Mouse (Mus musculus) v-Abl transformed pro-B cells (cell line): Measurements from ENCODE around the gene Ccl1.

Experiments used
- in situ Hi-C, 2 experiments: fragments of 400-800 bp; cut with MboI; formaldehyde crosslinking; loops; one replicate each; pipeline ENCODE4 v1.15.1; 2025; ENCODE audit not compliant: unreplicated experiment in 2 of 2

The Ccl1 gene

DNA sequence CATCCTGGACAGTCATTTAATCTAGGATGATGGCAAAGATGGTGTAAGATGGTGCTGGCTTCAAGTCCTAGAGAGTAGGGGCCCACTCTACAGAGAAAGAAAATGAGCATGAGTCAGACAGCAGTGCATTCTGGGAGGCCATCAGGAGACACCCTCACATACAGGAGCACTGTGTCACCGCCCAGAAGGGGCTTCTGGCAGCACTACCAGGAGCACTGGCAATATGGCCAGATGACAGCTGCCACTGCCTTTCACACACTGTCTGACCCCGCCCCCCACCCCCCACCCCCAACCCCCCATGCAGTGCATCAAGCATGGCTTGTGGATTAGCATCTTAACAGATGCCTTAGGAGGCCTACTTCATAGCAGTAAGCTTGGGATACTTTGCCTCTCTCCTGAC lies 89.0 kb downstream of the Ccl1 start:
- in situ Hi-C loops = no loop called here

DNA sequence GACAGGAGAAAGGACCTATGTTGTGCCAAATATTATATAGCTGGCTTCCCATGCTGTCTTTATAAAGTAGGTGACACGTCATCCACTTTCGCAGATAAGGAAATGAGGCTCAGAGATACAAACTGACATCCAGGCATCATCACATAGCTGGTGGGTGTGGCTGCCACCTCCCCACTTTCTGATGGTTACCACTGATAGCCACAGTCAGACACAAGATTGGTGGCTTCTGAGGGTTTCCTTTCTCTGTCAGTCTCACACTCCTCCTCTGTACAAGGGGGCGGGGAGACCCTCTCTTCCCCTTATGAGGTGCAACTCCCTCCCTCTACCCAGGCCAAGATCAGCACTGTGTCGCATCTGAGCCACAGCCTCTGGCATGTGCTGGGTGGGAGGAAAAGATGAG lies 91.1 kb downstream of the Ccl1 start:
- in situ Hi-C loops = no loop called here

GRCm38 (mm10) chr11:82206960-82207488 lies 98.5 kb downstream of the Ccl1 start:
- in situ Hi-C loops = no loop called here

DNA sequence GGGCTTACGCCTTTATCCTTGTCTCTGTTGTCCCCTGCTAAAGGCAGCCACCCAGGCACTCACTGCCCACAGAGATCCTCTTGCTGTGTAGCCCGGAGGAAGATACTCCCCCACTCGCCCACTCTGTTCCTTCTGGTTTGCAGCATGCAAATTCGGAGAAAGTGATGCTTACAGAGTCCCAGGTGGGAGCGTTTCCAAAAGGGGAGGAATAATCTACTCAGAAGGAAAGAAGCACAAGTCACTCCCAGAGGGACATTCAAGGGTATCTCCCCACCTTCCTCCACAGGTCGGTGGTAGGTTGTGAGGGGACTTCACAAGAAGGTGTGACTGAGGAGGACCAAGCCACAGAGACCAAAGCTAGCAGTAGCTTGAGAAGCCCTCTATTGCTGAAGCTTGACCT lies 100.3 kb downstream of the Ccl1 start:
- in situ Hi-C loops = no loop called here

- in situ Hi-C loops = no loop called here
Observed at GRCm38 (mm10) chr11:82203706-82204105, 101.8 kb downstream of the Ccl1 start.

DNA sequence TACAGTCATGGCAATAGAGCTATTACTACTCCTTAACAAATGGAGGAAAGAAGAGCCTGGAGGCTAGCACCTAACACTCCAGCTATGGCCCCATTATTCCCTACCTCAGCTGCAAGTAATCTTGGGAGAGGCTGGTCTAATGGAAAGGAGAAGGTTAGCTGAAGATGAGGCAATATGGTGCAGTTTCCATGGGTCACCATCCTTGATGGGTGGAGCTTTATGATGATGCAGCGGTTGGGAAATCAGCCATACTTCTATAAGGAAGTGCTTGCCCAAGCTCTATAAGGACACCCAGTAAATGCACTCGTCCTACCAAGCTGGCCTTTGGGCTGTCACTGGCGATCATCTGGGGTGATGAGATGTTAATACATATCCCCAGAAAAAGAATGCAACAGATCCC lies 107.7 kb downstream of the Ccl1 start:
- in situ Hi-C loops = loop anchor here in 1 of 2 experiments (25.0 kb wide), 1 partner anchor 1760 kb away; the partner anchor contains the start of gene Psmd11

DNA sequence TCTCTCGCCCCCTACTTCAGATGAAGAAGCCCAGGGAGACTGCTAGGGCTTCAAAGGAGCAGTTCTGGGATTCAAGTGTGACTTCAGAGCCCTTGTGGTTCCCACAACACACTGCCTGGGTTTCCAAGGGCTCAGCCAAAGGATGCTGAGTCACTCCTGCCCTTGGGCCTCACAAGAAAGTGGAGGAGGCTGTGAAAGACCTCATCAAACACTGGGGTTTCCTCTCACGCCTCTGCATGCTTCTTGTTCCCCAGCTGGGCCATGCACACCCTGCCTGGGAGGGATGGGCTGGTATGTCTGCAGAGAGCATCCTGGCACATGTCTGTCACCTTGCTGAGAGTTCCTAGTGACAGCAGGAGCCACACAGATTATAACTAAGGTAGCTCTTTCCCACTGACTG lies 110.5 kb downstream of the Ccl1 start:
- in situ Hi-C loops = loop anchor here in 1 of 2 experiments (25.0 kb wide), 1 partner anchor 1758 kb away; the partner anchor contains the start of gene Psmd11

DNA sequence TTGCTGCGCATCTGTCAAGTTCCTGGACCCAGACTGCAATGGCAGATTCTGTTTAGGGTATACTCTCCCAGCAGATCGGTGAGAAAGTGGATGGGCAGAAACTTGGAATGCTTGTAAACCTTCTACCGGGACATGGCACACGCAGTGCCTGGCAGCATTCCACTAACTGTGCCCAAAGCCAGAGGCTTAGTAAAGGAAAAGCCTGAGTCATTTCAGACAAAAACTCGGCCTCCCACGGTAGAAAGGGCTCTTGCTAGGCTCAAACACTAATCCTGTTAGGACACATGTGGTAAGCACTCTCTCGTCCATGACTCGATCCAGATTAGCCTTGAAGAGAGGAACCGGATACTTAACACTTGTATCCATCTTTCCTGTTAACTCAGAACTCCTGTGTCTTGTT lies 111.7 kb downstream of the Ccl1 start:
- in situ Hi-C loops = loop anchor here in 1 of 2 experiments (25.0 kb wide), 1 partner anchor 1757 kb away; the partner anchor contains the start of gene Psmd11

GRCm38 (mm10) chr11:82189782-82190563 lies 115.5 kb downstream of the Ccl1 start:
- in situ Hi-C loops = loop anchor here in 1 of 2 experiments (25.0 kb wide), 1 partner anchor 1753 kb away; the partner anchor contains the start of gene Psmd11

DNA sequence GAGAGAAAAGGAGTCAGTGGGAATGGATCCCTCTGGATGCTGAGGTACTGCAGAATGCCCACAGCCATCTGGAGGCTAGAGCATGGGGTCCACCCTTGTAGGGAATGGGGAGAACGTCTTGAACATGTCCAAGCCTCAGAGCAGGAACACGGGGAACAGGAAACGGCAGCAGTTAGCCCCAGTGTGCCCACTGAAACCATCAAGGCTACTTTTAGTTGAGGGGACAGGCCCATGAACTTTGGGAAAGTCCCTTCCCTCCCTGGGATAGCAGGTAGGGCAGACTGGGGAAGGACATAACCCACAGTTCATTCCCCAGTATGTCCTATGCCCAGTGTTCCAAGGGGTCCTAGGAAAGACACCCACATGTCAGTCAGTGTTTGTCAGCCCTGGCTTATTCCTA lies 119.8 kb downstream of the Ccl1 start:
- in situ Hi-C loops = loop anchor here in 1 of 2 experiments (25.0 kb wide), 1 partner anchor 1748 kb away; the partner anchor contains the start of gene Psmd11

- in situ Hi-C loops = loop anchor here (5.0 to 25.0 kb wide), 2 partner anchors 191 to 1746 kb away; partner anchors contain the start of gene Psmd11 (in 1 of the 2)
Observed at GRCm38 (mm10) chr11:82183281-82183935, 122.1 kb downstream of the Ccl1 start.

DNA sequence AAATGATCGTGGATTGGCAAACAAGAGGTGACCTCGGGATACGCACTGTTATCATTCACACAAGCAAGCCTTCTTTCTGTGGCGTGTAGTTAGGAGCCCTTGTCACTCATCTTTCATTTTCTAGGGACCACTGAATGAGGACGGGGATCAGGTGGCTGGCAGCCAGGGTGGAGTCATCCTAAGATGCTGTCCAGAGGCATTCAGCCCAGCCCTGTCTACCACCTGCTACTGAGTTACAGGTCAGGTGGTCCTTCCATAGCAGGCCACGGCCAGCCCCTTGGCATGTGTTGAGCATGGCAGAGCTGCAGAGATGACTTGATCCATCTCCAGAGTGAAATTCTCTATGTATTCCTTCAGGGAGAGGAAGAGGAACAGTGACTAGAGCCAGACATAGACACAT lies 123.1 kb downstream of the Ccl1 start:
- in situ Hi-C loops = loop anchor here (5.0 to 25.0 kb wide), 2 partner anchors 190 to 1745 kb away; partner anchors contain the start of gene Psmd11 (in 1 of the 2)

DNA sequence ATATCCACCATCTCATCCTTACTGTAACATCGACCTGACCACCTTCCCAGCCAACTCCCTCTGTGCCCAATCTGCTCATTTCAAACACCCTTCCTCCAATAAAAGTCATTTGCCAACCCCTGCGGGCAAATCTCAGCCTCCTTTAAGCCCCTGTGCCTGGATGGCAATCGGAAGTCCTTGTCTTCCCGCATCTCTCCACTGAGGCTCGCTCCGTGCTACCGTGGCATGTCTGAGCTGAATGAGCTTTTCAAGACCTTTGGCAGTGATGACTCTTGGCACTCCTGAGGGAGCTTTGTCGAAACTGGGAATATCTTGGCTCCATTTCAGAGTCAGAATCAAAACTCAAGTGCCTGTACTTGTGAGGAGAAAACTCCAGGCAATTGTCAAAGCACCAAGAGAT lies 124.2 kb downstream of the Ccl1 start:
- in situ Hi-C loops = loop anchor here (5.0 to 25.0 kb wide), 2 partner anchors 189 to 1744 kb away; partner anchors contain the start of gene Psmd11 (in 1 of the 2)

DNA sequence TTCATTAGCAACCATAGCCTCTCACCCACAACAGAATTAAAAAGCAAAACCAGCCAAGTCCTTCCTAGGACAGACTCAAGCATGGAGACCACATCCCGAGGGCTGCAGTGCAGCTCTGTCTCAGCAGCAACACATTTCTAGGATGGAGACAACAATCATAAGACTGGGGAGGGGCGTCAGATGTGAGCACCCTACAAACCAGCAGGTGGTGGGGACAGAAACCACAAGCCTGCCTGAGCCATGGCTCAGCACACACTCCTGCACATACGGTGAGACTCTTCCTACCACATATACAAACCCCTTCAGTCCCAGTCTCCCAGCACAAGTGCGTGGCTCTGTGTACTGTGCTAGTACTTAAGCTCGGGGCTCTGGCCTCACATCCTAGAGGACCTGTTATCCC lies 127.3 kb downstream of the Ccl1 start:
- in situ Hi-C loops = loop anchor here in 1 of 2 experiments (5.0 to 25.0 kb wide), 5 partner anchors 126 to 1741 kb away; partner anchors contain the start of gene Psmd11

DNA sequence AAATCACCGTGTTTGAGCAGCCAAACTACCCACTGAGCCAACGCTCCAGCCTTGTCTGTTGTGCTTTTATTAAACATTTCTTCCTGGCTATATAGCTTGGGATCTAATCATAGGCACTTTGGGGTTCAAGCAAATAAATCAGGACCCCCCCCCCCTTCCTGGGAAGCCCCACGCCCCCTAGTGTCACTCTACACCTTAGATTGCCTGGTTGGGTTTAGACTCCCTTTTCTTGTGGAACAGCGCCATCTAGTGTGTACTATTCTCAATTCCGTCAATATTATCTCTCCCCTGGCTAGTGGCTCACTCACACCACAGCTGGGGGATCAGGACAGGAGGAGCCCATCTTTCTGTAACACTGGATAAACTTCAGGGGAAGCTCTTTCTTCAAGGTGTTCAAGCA lies 127.8 kb downstream of the Ccl1 start:
- in situ Hi-C loops = loop anchor here in 1 of 2 experiments (5.0 to 25.0 kb wide), 5 partner anchors 125 to 1740 kb away; partner anchors contain the start of gene Psmd11

- in situ Hi-C loops = loop anchor here (5.0 to 25.0 kb wide), 6 partner anchors 122 to 1737 kb away; partner anchors contain the start of gene Psmd11 (in 1 of the 2)
Observed at GRCm38 (mm10) chr11:82174794-82175193, 130.7 kb downstream of the Ccl1 start.

- in situ Hi-C loops = loop anchor here (10.0 to 25.0 kb wide), 3 partner anchors 536 to 1349 kb away; no protein-coding TSS in a partner anchor
Observed at GRCm38 (mm10) chr11:82173491-82173890, 132.0 kb downstream of the Ccl1 start.

GRCm38 (mm10) chr11:82171316-82172071 lies 134.0 kb downstream of the Ccl1 start:
- in situ Hi-C loops = loop anchor here (10.0 to 25.0 kb wide), 3 partner anchors 534 to 1347 kb away; no protein-coding TSS in a partner anchor

- in situ Hi-C loops = loop anchor here in 1 of 2 experiments (25.0 kb wide), 1 partner anchor 532 kb away; no protein-coding TSS in a partner anchor
Observed at GRCm38 (mm10) chr11:82169456-82169855, 136.0 kb downstream of the Ccl1 start.

DNA sequence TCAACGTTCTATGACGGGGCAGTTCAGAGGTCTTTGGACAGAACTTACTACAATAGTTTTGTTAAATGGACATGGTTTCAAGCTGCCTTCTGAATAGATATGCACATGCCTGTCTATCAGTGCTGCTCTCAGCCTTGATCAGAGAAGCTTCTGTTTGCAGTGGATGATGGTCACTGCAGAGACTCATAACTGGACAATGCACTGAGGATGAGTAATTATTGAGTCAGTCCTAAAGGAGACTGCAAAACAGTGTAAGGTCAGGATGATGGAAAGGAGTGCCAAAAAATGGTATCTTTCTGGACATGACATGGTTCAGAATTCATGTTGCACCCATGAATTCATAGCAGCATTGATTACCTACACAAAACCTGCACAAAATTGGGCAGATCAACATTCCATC lies 137.2 kb downstream of the Ccl1 start:
- in situ Hi-C loops = loop anchor here in 1 of 2 experiments (25.0 kb wide), 1 partner anchor 531 kb away; no protein-coding TSS in a partner anchor
